Mouse (Mus musculus) small intestine, adult 2 months (tissue): ENCODE results near the gene Bmx. TPM values are rescaled to one million over a fixed set of nuclear protein-coding genes. Genes with fewer than 3 reads are reported as not detected.

Source experiments
- H3K27ac ChIP-seq: fragments of 200-500 bp; 2 replicates; pipeline ENCODE4 v1.5.1; 2012; ENCODE audit warnings: low read depth, low read length, control low read depth, inconsistent platforms; ENCODE audit not compliant: insufficient read depth
- H3K27me3 ChIP-seq: fragments of 200-500 bp; 2 replicates; pipeline ENCODE4 v1.6.1; 2012; ENCODE audit warnings: mild to moderate bottlenecking, moderate library complexity, low read length, inconsistent platforms; ENCODE audit not compliant: control insufficient read depth, insufficient read depth
- H3K36me3 ChIP-seq: fragments of 200-500 bp; 2 replicates; pipeline ENCODE4 v1.6.1; 2012; ENCODE audit warnings: mild to moderate bottlenecking, low read length, control low read depth, inconsistent platforms; ENCODE audit not compliant: control insufficient read depth, insufficient read depth
- H3K4me1 ChIP-seq: fragments of 200-500 bp; 2 replicates; pipeline ENCODE4 v1.6.1; 2012; ENCODE audit warnings: low read length, inconsistent platforms, mixed read lengths; ENCODE audit not compliant: control insufficient read depth, insufficient read depth, insufficient read length
- H3K4me3 ChIP-seq: fragments of 200-500 bp; 2 replicates; pipeline ENCODE4 v1.5.1; 2012; ENCODE audit warnings: low read depth, mild to moderate bottlenecking, control low read depth, inconsistent platforms, low read length, moderate library complexity
- CTCF ChIP-seq: fragments of 200-500 bp; IDR thresholded peaks from 2 replicates; pipeline ENCODE4 v1.5.1; 2012; ENCODE audit warnings: low read depth, mild to moderate bottlenecking, control low read depth, inconsistent platforms, low read length, moderate library complexity, mixed read lengths; ENCODE audit not compliant: insufficient replicate concordance, insufficient read length; ENCODE audit errors: extremely low read depth
- POLR2A ChIP-seq: fragments of 200-500 bp; IDR thresholded peaks from 2 replicates; pipeline ENCODE4 v1.6.1; 2012; ENCODE audit warnings: low read depth, mild to moderate bottlenecking, control low read depth, inconsistent platforms, low read length, moderate library complexity
- WGBS: fragments of 180-500 bp; shearing (Covaris S2); methylation state at CpG from one replicate; pipeline ENCODE4 v1.1.7; 2018; 5-methylcytosine and 5-hydroxymethylcytosine counted together
- polyA plus RNA-seq: library from polyadenylated mRNA; depleted of rRNA; stranded (reverse); fragments of >200 nt; gene quantifications from 2 replicates; pipeline ENCODE4 v1.2.3, GENCODE M21; 2012

Bmx gene
- polyA plus RNA-seq, 1 experiment, result 0.30 TPM

- Histone ChIP-seq H3K27me3 (no peaks in the 10 kb centered on the region), H3K4me3 (no peak overlapping the region), H3K4me1 (0 out of 2 replicates have a peak, but pooled peaks cover 3% of the 10 kb centered on the region), H3K36me3 (no peaks in the 10 kb centered on the region), H3K27ac (no peak overlapping the region)
- TF ChIP-seq POLR2A (no peak), CTCF (no peak)
- 94% methylated on average over 3 of the region's 3 CpGs for WGBS
Observed at GRCm38 (mm10) chrX:164270603-164271002, 12.6 kb upstream of the Bmx start.

GRCm38 (mm10) chrX:164269285-164269761 lies 11.3 kb upstream of the Bmx start, which contains the start of gene Pir:
TSS of gene Pir (plus strand) at chrX:164269371.
- no peaks in the 10 kb centered on the region for H3K27me3 ChIP-seq
- TF ChIP-seq CTCF (peak; percentile 45; the same call in 1 of the 2 replicates), POLR2A (no peak)
- H3K36me3 ChIP-seq, result no peaks in the 10 kb centered on the region
- whole genome bisulfite sequencing, result 11% methylated on average over 20 of the region's 20 CpGs
- 0 out of 2 replicates have a peak, but pooled peaks cover 3% of the 10 kb centered on the region for H3K4me1 ChIP-seq
- H3K4me3 ChIP-seq, result peak within 1 kb of the TSS; percentile 67
- peak within 1 kb of the TSS; percentile 33 for H3K27ac ChIP-seq

- no peak overlapping the region for H3K27ac ChIP-seq
- H3K4me3 ChIP-seq, result no peak overlapping the region
- TF ChIP-seq CTCF, result no peak
- no peak for TF ChIP-seq POLR2A
- no peaks in the 10 kb centered on the region for H3K36me3 ChIP-seq
- H3K27me3 ChIP-seq, result no peaks in the 10 kb centered on the region
- 0 out of 2 replicates have a peak, but pooled peaks cover 3% of the 10 kb centered on the region for H3K4me1 ChIP-seq
- WGBS, result 26% methylated on average over 1 of the region's 1 CpGs
Observed at GRCm38 (mm10) chrX:164264861-164265260, 6.9 kb upstream of the Bmx start.

GRCm38 (mm10) chrX:164262286-164262685 lies 4.3 kb upstream of the Bmx start:
- H3K36me3 ChIP-seq, result no peaks in the 10 kb centered on the region
- WGBS, result 87% methylated on average over 2 of the region's 2 CpGs
- no peak overlapping the region for H3K27ac ChIP-seq
- no peaks in the 10 kb centered on the region for H3K4me1 ChIP-seq
- H3K27me3 ChIP-seq, result no peaks in the 10 kb centered on the region
- TF ChIP-seq POLR2A, result no peak
- no peak for TF ChIP-seq CTCF
- no peak overlapping the region for H3K4me3 ChIP-seq

- no peak for TF ChIP-seq POLR2A
- TF ChIP-seq CTCF, result no peak
- 74% methylated on average over 5 of the region's 5 CpGs for WGBS
- Histone ChIP-seq H3K27ac (no peak overlapping the region), H3K36me3 (no peaks in the 10 kb centered on the region), H3K4me1 (no peaks in the 10 kb centered on the region), H3K27me3 (no peaks in the 10 kb centered on the region), H3K4me3 (no peak overlapping the region)
Observed at GRCm38 (mm10) chrX:164258662-164259061, 669 bp upstream of the Bmx start.

GRCm38 (mm10) chrX:164256527-164256926 lies 1.5 kb downstream of the Bmx start:
- no peak overlapping the region for H3K4me3 ChIP-seq
- H3K27me3 ChIP-seq, result no peaks in the 10 kb centered on the region
- no peaks in the 10 kb centered on the region for H3K4me1 ChIP-seq
- 78% methylated on average over 3 of the region's 3 CpGs for WGBS
- TF ChIP-seq POLR2A (no peak), CTCF (no peak)
- H3K36me3 ChIP-seq, result no peaks in the 10 kb centered on the region
- H3K27ac ChIP-seq, result no peak overlapping the region

- Histone ChIP-seq H3K27me3 (no peaks in the 10 kb centered on the region), H3K4me1 (no peaks in the 10 kb centered on the region), H3K27ac (no peak overlapping the region), H3K36me3 (no peaks in the 10 kb centered on the region), H3K4me3 (no peak overlapping the region)
- TF ChIP-seq POLR2A, result no peak
- no peak for TF ChIP-seq CTCF
- 58% methylated on average over 2 of the region's 2 CpGs for WGBS
Observed at GRCm38 (mm10) chrX:164246722-164247121, 11.3 kb downstream of the Bmx start.
